Mouse (Mus musculus) neural tube, embryonic 14.5 days (tissue): ENCODE results near the gene Afmid. TPM values are rescaled to one million over a fixed set of nuclear protein-coding genes. Genes with fewer than 3 reads are reported as not detected.
"Not testable (repeated sequence)": the region's sequence is repeated elsewhere in the genome, so short reads cannot be mapped to it uniquely, and the experiment has no call there.

Experiments
- ATAC-seq: fragments of 200-750 bp; cut with Nextera tagmentation; 2 replicates; pipeline ENCODE4 v1.8.0; 2017; ENCODE audit warnings: low read depth, mild to moderate bottlenecking, moderate TSS enrichment, moderate library complexity
- H3K27ac ChIP-seq: fragments of 300-500 bp; sonication (generic); 2 replicates; pipeline ENCODE4 v1.5.1; 2014; ENCODE audit warnings: low read depth, mild to moderate bottlenecking, control low read depth, low read length, moderate library complexity, mixed read lengths
- H3K27me3 ChIP-seq: fragments of 300-500 bp; sonication (generic); 2 replicates; pipeline ENCODE4 v1.6.1; 2014; ENCODE audit warnings: low read length; ENCODE audit not compliant: control insufficient read depth, insufficient read depth
- H3K36me3 ChIP-seq: fragments of 300-500 bp; sonication (generic); 2 replicates; pipeline ENCODE4 v1.6.1; 2014; ENCODE audit warnings: low read length, mixed read lengths; ENCODE audit not compliant: control insufficient read depth, insufficient read depth
- H3K4me1 ChIP-seq: fragments of 300-500 bp; sonication (generic); 2 replicates; pipeline ENCODE4 v1.6.1; 2014; ENCODE audit warnings: low read length; ENCODE audit not compliant: control insufficient read depth, insufficient read depth
- H3K4me2 ChIP-seq: fragments of 300-500 bp; sonication (generic); 2 replicates; pipeline ENCODE4 v1.6.1; 2014; ENCODE audit warnings: mild to moderate bottlenecking, low read depth, low read length, control low read depth
- H3K4me3 ChIP-seq: fragments of 300-500 bp; sonication (generic); 2 replicates; pipeline ENCODE4 v1.5.1; 2014; ENCODE audit warnings: low read depth, low read length, control low read depth, mixed read lengths
- H3K9ac ChIP-seq: fragments of 300-500 bp; sonication (generic); replicated peaks from 2 replicates; pipeline ENCODE4 v1.6.1; 2014; ENCODE audit warnings: low read depth, mild to moderate bottlenecking, control low read depth, low read length, mixed read lengths
- H3K9me3 ChIP-seq: fragments of 300-500 bp; sonication (generic); 2 replicates; pipeline ENCODE4 v1.6.1; 2016; ENCODE audit warnings: low read length; ENCODE audit not compliant: control insufficient read depth
- WGBS: fragments of 180-500 bp; shearing (Covaris S2); extraction: QIAGEN DNeasy Blood & Tissue Kit; methylation state at CpG from one replicate; pipeline ENCODE4 v1.1.7; 2014; 5-methylcytosine and 5-hydroxymethylcytosine counted together
- polyA plus RNA-seq: library from polyadenylated mRNA; unstranded; fragments of >200 nt; fragmentation: Nextera tagmentation; extraction: Ambion mirVana; gene quantifications from 2 replicates; pipeline ENCODE4 v1.2.1, GENCODE M21; 2014

Gene Afmid
- polyA plus RNA-seq, 1 experiment from 2014 or later: 6.9 TPM

DNA sequence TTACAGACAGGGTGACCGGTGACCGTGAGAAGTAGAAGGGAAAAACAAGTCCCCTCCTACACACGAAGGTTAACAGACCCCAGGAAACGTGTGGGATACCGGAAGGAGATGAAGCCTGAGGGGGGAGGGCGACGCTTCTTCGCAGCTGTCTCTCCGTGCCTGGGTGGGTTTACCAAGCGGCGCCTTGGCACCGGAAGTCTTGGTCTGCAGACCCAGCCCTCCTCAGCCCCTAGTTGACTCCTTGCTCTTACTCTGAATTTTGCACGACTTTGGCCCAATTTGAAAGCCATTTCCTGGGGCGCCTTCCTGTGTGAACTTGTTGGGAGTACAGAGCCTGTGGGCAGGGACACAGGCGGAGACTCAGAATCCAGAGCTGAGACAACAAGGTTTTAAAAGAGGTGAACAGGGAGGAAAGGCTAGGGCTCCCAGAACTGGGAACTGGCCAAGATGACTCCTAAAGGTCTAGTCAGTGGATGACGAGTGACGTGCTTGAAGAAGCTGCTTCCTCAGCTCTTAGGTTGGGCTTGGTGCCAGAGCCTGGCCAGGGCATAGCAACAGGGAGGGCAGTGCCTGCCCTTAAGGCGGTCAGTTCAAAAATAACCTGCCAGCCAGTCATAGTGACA is 44.4 kb upstream of the Afmid start:
- no peak overlapping the region for H3K4me3 ChIP-seq
- no peaks in the 10 kb centered on the region; the same call in 1 of the 2 replicates for H3K27me3 ChIP-seq
- ATAC-seq: no peak
- no peaks in the 10 kb centered on the region for H3K36me3 ChIP-seq
- WGBS: 21% methylated on average over 18 of the region's 18 CpGs
- peaks cover 27% of the 10 kb centered on the region for H3K4me1 ChIP-seq
- no peak overlapping the region; the same call in 1 of the 2 replicates for H3K27ac ChIP-seq
- no peaks in the 10 kb centered on the region for H3K9me3 ChIP-seq
- H3K4me2 ChIP-seq: peak overlapping the region; percentile 41
- H3K9ac ChIP-seq: no peak overlapping the region

DNA sequence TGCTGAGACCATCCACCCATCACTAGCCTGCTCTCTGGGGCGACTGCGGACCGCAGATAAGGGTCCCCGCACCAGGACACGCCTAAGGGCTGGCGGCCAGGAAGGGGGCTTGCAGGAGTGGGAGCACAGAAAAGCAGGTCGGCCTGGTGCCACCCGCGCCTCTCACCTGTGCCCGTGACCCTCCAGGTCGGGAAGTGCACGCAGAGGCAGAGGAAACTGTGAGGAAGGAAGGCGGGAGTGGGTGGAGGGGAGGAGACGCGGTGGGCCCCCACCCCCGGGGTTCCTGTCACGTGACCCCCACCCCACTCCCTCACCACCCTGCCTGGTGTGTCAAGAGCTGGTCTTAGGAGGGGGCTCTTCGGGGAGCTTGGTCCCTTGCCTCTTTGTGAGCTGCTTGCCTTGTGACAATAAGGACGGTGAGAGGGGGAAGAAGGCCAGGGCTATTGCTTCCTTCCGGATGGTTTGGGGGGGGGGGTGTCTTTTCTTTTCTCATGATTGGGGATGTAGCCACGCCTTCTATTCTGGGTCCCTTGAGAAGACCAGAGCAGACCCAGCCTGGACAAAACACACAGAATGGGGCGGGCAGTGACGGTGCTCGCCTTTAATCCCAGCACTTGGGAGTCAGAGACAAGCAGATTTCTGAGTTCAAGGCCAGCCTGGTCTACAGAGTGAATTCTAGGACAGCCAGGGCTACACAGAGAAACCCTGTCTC is 43.6 kb upstream of the Afmid start, which contains the start of the genes Tmc8 and Tmc6:
TSS of gene Tmc8 (plus strand) at position 84 of the 712 bp plus-strand sequence.
TSS of gene Tmc6 (minus strand) at position 206 of the 712 bp plus-strand sequence.
- Histone ChIP-seq H3K4me1 (peaks cover 27% of the 10 kb centered on the region), H3K27ac (no peak within 1 kb of the TSS; the same call in 1 of the 2 replicates), H3K4me3 (peak within 1 kb of the TSS; percentile 13), H3K27me3 (no peaks in the 10 kb centered on the region; the same call in 1 of the 2 replicates), H3K9ac (peak within 1 kb of the TSS; percentile 28; the same call in 1 of the 2 replicates), H3K36me3 (no peaks in the 10 kb centered on the region), H3K9me3 (no peaks in the 10 kb centered on the region), H3K4me2 (peak within 1 kb of the TSS; percentile 48)
- ATAC-seq: no peak
- 42% methylated on average over 24 of the region's 24 CpGs for WGBS

DNA sequence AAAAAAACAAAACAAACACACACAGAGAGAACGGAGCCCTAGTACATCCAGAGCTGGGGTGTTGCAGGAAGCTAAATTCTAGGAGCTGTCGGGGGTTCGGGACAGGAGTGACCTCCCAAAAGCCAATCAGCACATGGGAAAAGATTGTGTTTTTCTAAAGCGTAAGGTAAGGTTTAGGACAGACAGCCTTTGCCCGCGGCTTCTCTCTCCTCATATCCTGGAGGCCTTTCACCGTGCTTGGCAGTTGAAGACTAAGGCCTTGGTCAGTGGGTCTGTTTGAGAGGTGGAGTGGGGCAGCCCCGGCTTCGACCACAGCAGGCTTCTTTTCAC is 43.1 kb upstream of the Afmid start:
- Histone ChIP-seq H3K9ac (peak overlapping the region; percentile 28; the same call in 1 of the 2 replicates), H3K4me2 (peak overlapping the region; percentile 48), H3K36me3 (no peaks in the 10 kb centered on the region), H3K4me3 (peak overlapping the region; percentile 13), H3K27ac (no peak overlapping the region), H3K4me1 (peaks cover 27% of the 10 kb centered on the region), H3K9me3 (no peaks in the 10 kb centered on the region), H3K27me3 (no peaks in the 10 kb centered on the region; the same call in 1 of the 2 replicates)
- no peak for ATAC-seq
- WGBS: 53% methylated on average over 9 of the region's 9 CpGs

DNA sequence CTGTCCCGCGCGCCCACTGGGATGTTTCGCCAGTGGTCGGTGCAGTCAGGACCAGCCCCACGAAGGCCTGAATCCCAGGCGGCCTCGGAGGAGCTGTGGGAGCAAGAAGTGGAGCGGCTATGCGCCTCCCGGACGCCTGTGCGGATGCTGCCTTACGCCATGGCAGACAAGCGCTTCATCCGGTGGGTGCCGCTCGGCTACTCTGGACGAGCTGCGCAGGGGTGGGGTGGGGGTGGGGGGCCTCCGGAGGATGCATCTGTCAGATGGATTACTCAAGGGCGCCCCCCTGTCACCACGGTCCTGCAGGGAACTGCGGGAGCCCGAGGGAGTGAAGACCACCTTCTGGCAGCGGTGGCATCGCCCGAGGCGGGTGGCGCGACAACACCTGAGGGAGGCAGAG is 42.6 kb upstream of the Afmid start:
- Histone ChIP-seq H3K36me3 (no peaks in the 10 kb centered on the region), H3K4me3 (peak overlapping the region; percentile 13), H3K9me3 (no peaks in the 10 kb centered on the region), H3K27ac (no peak overlapping the region), H3K4me2 (peak overlapping the region; percentile 48), H3K4me1 (peaks cover 27% of the 10 kb centered on the region), H3K9ac (peak overlapping the region; percentile 28; the same call in 1 of the 2 replicates), H3K27me3 (no peaks in the 10 kb centered on the region; the same call in 1 of the 2 replicates)
- WGBS: 4% methylated on average over 27 of the region's 31 CpGs
- 0 out of 2 replicates have a peak, but pooled peaks have one; percentile 12 for ATAC-seq

DNA sequence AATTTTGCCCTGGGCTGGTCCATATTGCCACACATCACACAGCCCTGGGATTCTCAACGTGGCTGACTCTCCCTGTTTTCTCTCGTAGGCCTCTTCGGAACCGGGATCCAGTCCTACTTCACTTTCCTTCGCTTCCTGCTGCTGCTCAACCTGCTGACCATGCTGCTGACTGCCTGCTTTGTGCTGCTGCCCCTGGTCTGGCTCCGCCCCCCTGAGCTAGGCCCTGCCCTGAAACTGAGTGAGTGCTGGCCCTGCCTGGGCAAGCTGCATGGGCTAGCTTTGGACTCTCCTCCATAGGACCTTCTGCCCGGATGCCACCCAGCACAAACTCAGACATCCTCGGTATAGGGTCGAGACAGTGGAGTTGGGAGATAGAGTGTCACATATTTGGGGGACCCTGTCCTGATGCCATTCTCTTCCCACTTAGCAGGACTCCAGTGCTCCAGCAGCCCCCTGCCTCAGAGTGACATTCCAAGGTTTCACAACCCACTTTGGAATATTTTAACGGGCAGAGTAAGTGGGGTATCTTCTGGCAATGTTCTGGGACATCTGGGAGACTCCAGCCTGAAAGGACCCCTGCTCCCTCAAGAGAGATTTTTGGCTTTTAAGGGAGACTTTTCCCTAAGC is 41.9 kb upstream of the Afmid start:
- no peak for ATAC-seq
- H3K4me2 ChIP-seq: peak overlapping the region; percentile 48
- no peaks in the 10 kb centered on the region; the same call in 1 of the 2 replicates for H3K27me3 ChIP-seq
- H3K27ac ChIP-seq: no peak overlapping the region
- H3K9me3 ChIP-seq: no peaks in the 10 kb centered on the region
- H3K4me3 ChIP-seq: peak overlapping the region; percentile 13; the same call in 1 of the 2 replicates
- H3K9ac ChIP-seq: no peak overlapping the region
- WGBS: 34% methylated on average over 10 of the region's 10 CpGs
- H3K4me1 ChIP-seq: peaks cover 25% of the 10 kb centered on the region
- H3K36me3 ChIP-seq: no peaks in the 10 kb centered on the region

DNA sequence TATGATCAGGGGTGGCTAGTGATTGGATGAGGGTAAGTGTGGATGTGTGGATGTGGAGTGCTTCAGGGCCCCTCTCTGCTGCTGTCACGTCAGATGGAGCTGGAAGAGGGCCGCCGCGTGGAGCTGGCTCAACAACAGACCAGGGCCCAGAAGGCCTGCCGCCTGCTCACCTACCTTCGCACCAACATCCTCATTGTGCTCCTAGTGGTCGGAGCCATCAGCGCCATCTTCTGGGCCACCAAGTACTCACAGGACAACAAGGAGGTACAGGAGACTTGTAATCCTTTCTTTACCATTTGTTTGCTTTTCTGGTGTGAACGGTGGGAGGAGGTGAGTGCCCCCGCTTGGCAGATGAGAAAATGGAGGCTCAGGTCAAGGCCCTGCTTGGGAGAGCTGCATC is 39.4 kb upstream of the Afmid start:
- 13% methylated on average over 10 of the region's 10 CpGs for WGBS
- Histone ChIP-seq H3K4me3 (no peak overlapping the region), H3K36me3 (no peaks in the 10 kb centered on the region), H3K9ac (no peak overlapping the region), H3K27me3 (no peaks in the 10 kb centered on the region; the same call in 1 of the 2 replicates), H3K4me1 (peaks cover 12% of the 10 kb centered on the region; the same call in 1 of the 2 replicates), H3K9me3 (no peaks in the 10 kb centered on the region), H3K27ac (no peak overlapping the region), H3K4me2 (no peak overlapping the region)
- ATAC-seq: no peak; the same call in 1 of the 2 replicates

DNA sequence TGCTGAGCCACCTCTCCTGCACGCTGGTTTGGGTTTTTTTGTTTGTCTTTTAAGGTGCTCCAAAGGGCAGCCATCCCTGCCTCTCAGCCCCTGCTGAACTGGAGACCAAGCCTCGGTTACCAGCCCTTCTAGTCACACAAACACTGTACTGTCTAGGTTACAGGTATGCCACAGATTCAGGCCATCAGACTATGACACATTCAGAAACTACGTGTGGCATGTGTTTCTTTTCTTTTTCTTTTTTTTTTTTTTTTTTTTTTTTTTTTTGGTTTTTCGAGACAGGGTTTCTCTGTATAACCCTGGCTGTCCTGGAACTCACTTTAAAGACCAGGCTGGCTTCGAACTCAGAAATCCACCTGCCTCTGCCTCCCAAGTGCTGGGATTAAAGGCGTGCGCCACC is 37.2 kb upstream of the Afmid start:
- not testable (repeated sequence) for H3K9me3 ChIP-seq, H3K4me3 ChIP-seq, H3K36me3 ChIP-seq, H3K4me1 ChIP-seq, H3K4me2 ChIP-seq, H3K27me3 ChIP-seq, H3K27ac ChIP-seq, ATAC-seq, H3K9ac ChIP-seq
- 92% methylated on average over 7 of the region's 7 CpGs for WGBS

DNA sequence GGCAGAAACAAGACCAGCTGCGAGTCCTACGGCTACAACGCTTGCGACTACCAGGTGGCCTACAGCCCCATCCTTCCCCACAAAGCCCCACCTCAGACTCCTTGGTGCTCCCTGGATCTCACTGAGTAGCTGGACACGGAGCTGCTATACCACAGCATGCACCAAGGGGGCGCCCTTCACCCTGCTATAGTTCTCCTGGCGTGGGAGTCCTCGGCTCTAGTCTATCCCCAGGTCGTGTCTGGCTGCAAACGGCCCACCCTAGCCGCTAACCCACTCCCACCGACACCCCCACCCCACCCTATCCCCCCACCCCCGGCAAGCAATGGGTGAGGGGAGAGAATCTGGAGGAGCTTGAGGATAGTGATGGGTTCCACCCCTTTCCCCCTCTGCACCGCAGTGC is 35.4 kb upstream of the Afmid start:
- no peak for ATAC-seq
- Histone ChIP-seq H3K27ac (no peak overlapping the region), H3K36me3 (no peaks in the 10 kb centered on the region), H3K4me2 (no peak overlapping the region; the same call in 1 of the 2 replicates), H3K4me1 (0 out of 2 replicates have a peak, but pooled peaks cover 3% of the 10 kb centered on the region), H3K27me3 (no peaks in the 10 kb centered on the region), H3K4me3 (no peak overlapping the region), H3K9ac (no peak overlapping the region), H3K9me3 (no peaks in the 10 kb centered on the region)
- 7% methylated on average over 14 of the region's 14 CpGs for WGBS
